Comparison of ENCODE assay signal across 8 mouse cellular contexts in the genomic region with DNA sequence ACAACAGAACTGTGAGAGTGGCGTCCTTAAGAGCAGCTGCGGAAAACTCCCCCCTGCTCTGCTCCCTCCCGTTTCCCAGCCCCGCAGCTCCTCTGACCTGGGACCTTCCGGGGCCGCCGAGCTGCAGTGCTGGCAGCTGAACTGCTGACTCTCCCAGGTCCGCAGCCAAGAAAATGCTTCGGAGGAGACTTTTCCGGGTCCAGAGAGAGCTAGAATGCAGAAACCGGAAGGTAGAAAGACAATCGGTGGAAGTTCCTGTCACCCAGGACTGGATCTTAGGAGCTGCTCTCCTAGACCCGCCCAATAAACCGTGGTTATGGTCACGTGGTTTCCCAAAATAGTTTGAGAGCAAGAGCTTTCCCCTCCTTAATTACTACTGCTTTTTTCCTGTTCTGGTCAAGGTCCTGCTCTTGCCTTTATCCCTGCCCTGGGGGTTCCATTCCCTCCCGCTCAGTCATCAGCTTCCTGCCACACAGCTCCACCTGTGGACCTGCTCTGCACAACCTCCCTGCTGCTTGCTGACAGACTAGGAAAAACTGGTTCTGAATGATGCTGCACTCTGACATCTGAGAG. TPM values are rescaled to one million over a fixed set of nuclear protein-coding genes. Genes with fewer than 3 reads are reported as not detected.
DNase-seq lines count a peak whose midpoint lies in the region; ATAC-seq and TF ChIP-seq lines count a peak whose summit lies in the region.
"Not testable (repeated sequence)": the region's sequence is repeated elsewhere in the genome, so short reads cannot be mapped to it uniquely, and the experiment has no call there.

A gene (minus strand): TSS at position 469 of the 573 bp plus-strand sequence.

- H3K4me2 ChIP-seq in forebrain, embryonic 14.5 days (ENCODE audit: low read length): peak within 1 kb of the TSS; percentile 50
- peak within 1 kb of the TSS; percentile 58 for H3K4me2 ChIP-seq in liver, embryonic 14.5 days (ENCODE audit: low read depth)
- H3K4me2 ChIP-seq in stomach, postnatal 0 days (replicated peaks; ENCODE audit: low read depth): peak within 1 kb of the TSS; percentile 51

- ATAC-seq in cerebellum, adult (ENCODE audit: insufficient number of reproducible peaks, low FRiP score, low TSS enrichment): peak; percentile 61; the same call in 1 of the 2 replicates
- ATAC-seq in forebrain, embryonic 14.5 days: peak; percentile 88
- ATAC-seq in liver, embryonic 14.5 days (ENCODE audit: insufficient read depth): peak; percentile 83
- ATAC-seq in stomach, postnatal 0 days (ENCODE audit: low FRiP score, low TSS enrichment): peak; percentile 89

- H3K4me1 ChIP-seq in forebrain, embryonic 14.5 days (ENCODE audit: control insufficient read depth, insufficient read depth, low read length); liver, embryonic 14.5 days (replicated peaks; ENCODE audit: control insufficient read depth in 2 of 2, insufficient read depth in 2 of 2, low read length in 1 of 2); stomach, postnatal 0 days (replicated peaks; ENCODE audit: control insufficient read depth, insufficient read depth): not testable (repeated sequence)

- H3K27me3 ChIP-seq in forebrain, embryonic 14.5 days (replicated peaks; ENCODE audit: control insufficient read depth, insufficient read depth, low read length); liver, embryonic 14.5 days (ENCODE audit: control insufficient read depth, insufficient read depth, low read length); stomach, postnatal 0 days (ENCODE audit: control insufficient read depth, insufficient read depth, low read length): not testable (repeated sequence)

- 0% methylated on average over 16 of the region's 16 CpGs for WGBS in forebrain, embryonic 14.5 days
- WGBS in liver, embryonic 14.5 days (ENCODE audit: insufficient replicate concordance): 1% methylated on average over 16 of the region's 16 CpGs
- 0% methylated on average over 16 of the region's 16 CpGs for WGBS in stomach, postnatal 0 days

- H3K9ac ChIP-seq in forebrain, embryonic 14.5 days (ENCODE audit: low read length): peak within 1 kb of the TSS; percentile 64
- H3K9ac ChIP-seq in liver, embryonic 14.5 days (replicated peaks): peak within 1 kb of the TSS; percentile 48
- peak within 1 kb of the TSS; percentile 52 for H3K9ac ChIP-seq in stomach, postnatal 0 days (ENCODE audit: low read length)

- not testable (repeated sequence) for TF ChIP-seq EP300 in liver, embryonic 14.5 days (IDR thresholded peaks at IDR 0.05; ENCODE audit: low read depth); stomach, postnatal 0 days (optimal IDR thresholded peaks at IDR 0.05)

- TF ChIP-seq CTCF in liver, embryonic 14.5 days (IDR thresholded peaks at IDR 0.05; ENCODE audit: low read depth): not testable (repeated sequence)
- peak; percentile 46 for TF ChIP-seq CTCF in stomach, postnatal 0 days (IDR thresholded peaks at IDR 0.05; ENCODE audit: low read depth)

- not testable (repeated sequence) for H3K27ac ChIP-seq in forebrain, embryonic 14.5 days (ENCODE audit: low read depth, low read length); liver, embryonic 14.5 days
- H3K27ac ChIP-seq in stomach, postnatal 0 days (replicated peaks): 0 out of 2 replicates have a peak within 1 kb of the TSS, but pooled peaks have one; percentile 30

- DNase-seq in ES-CJ7 (ENCODE audit: low read depth, low spot score): peak; percentile 73
- peak; percentile 48 for DNase-seq in forebrain, embryonic 14.5 days (ENCODE audit: low spot score)
- peak; percentile 69 to 70 for DNase-seq in heart, postnatal 10 days
- DNase-seq in kidney, postnatal 25 days: peak; percentile 66 to 84
- peak; percentile 2 to 14 (median 7) for DNase-seq in liver, embryonic 14.5 days (ENCODE audit: low read depth in 3 of 3, low spot score in 3 of 3)
- peak; percentile 0 to 1 for DNase-seq in natural killer cell, adult 2 months (ENCODE audit: low spot score in 2 of 2)
- peak; percentile 53 for DNase-seq in stomach, postnatal 0 days (ENCODE audit: low spot score)

- H3K9me3 ChIP-seq in forebrain, embryonic 14.5 days (replicated peaks; ENCODE audit: control insufficient read depth, low read length); liver, embryonic 14.5 days (ENCODE audit: control insufficient read depth, low read length); stomach, postnatal 0 days (ENCODE audit: control insufficient read depth, low read length): not testable (repeated sequence)

- H3K4me3 ChIP-seq in forebrain, embryonic 14.5 days (ENCODE audit: low read depth, low read length): peak within 1 kb of the TSS; percentile 44
- peak within 1 kb of the TSS; percentile 52 to 65 for H3K4me3 ChIP-seq in liver, embryonic 14.5 days (ENCODE audit: insufficient read depth in 1 of 2, low read depth in 2 of 2, low read length in 2 of 2)
- H3K4me3 ChIP-seq in stomach, postnatal 0 days (ENCODE audit: low read depth, low read length): peak within 1 kb of the TSS; percentile 56

- intact Hi-C loops in heart, postnatal 10 days (cut with DNase I): loop anchor here (10.0 kb wide), 1 partner anchor 59 kb away; a partner anchor contains a TSS

- not testable (repeated sequence) for H3K36me3 ChIP-seq in forebrain, embryonic 14.5 days (ENCODE audit: control insufficient read depth, insufficient read depth, low read length); liver, embryonic 14.5 days (replicated peaks; ENCODE audit: control insufficient read depth, insufficient read depth, low read depth); stomach, postnatal 0 days (ENCODE audit: control insufficient read depth, insufficient read depth, low read length)

RNA-seq across cellular contexts. Expression of the gene that starts here (rescaled TPM):
- polyA plus RNA-seq in forebrain, embryonic 14.5 days (2014; fragmentation: Nextera tagmentation; extraction: Ambion mirVana): 1.8 and 2.1 TPM in 2 replicates
- 1 to 10 TPM in 1 of 2 experiments, under 1 TPM in 1; 0.89 to 1.8 TPM for total RNA-seq in heart, postnatal 10 days (2021)
- polyA plus RNA-seq in liver, embryonic 14.5 days (2012; rRNA removed): 0.04 and 0.18 TPM in 2 replicates
- polyA plus RNA-seq in liver, embryonic 14.5 days (2014; fragmentation: Nextera tagmentation; extraction: Ambion mirVana): 0.34 and 0.50 TPM in 2 replicates
- polyA plus RNA-seq in stomach, postnatal 0 days (2015; fragmentation: Nextera tagmentation; extraction: Ambion mirVana): 1.6 and 1.8 TPM in 2 replicates

Comparison
In these comparisons a context has a peak if more than half of its experiments do, and no peak if none do; other contexts are left out.
1. Peak in DNase-seq, ATAC-seq, H3K4me3 ChIP-seq, H3K9ac ChIP-seq and H3K4me2 ChIP-seq in liver, embryonic 14.5 days; RNA of the gene not detected or under 1 TPM.
2. DNase-seq: peak in every context shown above with its lines; median percentile 75 in kidney, postnatal 25 days; 73 in ES-CJ7; 70 in heart, postnatal 10 days; 53 in stomach, postnatal 0 days; 48 in forebrain, embryonic 14.5 days; 7 in liver, embryonic 14.5 days; 0 in natural killer cell, adult 2 months.